ENCODE assay signal across 15 mouse cellular contexts in genomic region chr4:78466591-78466990, GRCm38 (mm10).
DNase-seq lines count a peak whose midpoint lies in the region.
"Had no signal": no experiment of that assay in that cellular context is flagged by ENCODE, and none has a peak within 500 bp of the region (broad histone marks: within the 10 kb centered on the region; RNA-seq: fewer than 3 reads in every experiment).

No protein-coding gene starts in this region.

- DNase-seq in 3134 (ENCODE audit: extremely low read depth, insufficient read length, low spot score) (peak; percentile 3), 3T3-L1 (ENCODE audit: low read depth, low spot score) (peak; percentile 19)
- peak; percentile 35 for DNase-seq in brain, adult 2 months (ENCODE audit: low read depth, low spot score)
- DNase-seq in gastrocnemius, postnatal 25 days: no peak
- no peak for DNase-seq in thymus, postnatal 36 days
- DNase-seq: adrenal gland, adult 8-10 months; adrenal gland, postnatal 14 days; adrenal gland, postnatal 36 days; cerebellum, adult 11 months; cerebellum, adult 18-20 months; cerebellum, adult 8-10 months; cerebellum, adult 9-11 months; cerebellum, postnatal 14 days; cerebellum, postnatal 36 days; embryo, embryonic 11 days had no signal

Comparison
In these comparisons a context has a peak if more than half of its experiments do, and no peak if none do; other contexts are left out.
1. DNase-seq: peak in 3134 (single experiment), 3T3-L1 (single experiment) and brain, adult 2 months (single experiment); none in gastrocnemius, postnatal 25 days (single experiment) and thymus, postnatal 36 days (0 of 2).